Mouse (Mus musculus): ENCODE measurements around the gene Eml1.

DNA sequence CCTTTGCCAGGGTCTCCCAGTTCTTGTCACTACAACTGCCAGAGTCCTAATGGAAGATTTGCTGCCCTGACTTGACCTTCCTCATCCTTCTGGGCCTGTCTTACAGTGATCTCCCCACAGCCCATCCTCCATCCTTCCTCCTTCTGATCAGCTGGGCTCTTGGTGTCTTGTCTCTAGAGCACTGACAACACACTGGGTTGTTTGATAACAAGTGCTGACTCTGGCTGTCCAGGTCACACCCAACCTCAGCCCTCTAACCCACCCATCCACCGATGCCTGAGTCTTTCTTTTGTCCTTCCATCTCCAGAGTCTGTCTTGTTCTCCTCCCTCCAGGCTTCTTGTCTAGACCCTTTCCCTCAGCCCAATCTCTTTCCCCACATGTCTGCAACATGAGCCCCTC is 50.7 kb downstream of the Eml1 start:
- TF ChIP-seq CTCF (IDR thresholded peaks at IDR 0.05; ENCODE audit: low read depth) (no peak), EP300 (IDR thresholded peaks at IDR 0.05; ENCODE audit: low read depth) (no peak)

Data from heart, postnatal 0 days (tissue).